Mouse (Mus musculus) limb, embryonic 14.5 days (tissue): ENCODE measurements around the gene Fkbp8. TPM values are rescaled to one million over a fixed set of nuclear protein-coding genes. Genes with fewer than 3 reads are reported as not detected.
A peak's percentile ranks its signal among the peaks of the same experiment; 100 is the strongest.

Experiments
- ATAC-seq: fragments of 200-750 bp; cut with Nextera tagmentation; 2 replicates; pipeline ENCODE4 v1.8.0; 2017; ENCODE audit warnings: low read depth, moderate number of reproducible peaks, moderate TSS enrichment; ENCODE audit not compliant: low FRiP score
- DNase-seq: peaks from one replicate; pipeline ENCODE4 v3.0.0-alpha.2; 2015; ENCODE audit warnings: low spot score
- H3K27ac ChIP-seq: fragments of 300-500 bp; sonication (generic); replicated peaks from 2 replicates; pipeline ENCODE4 v1.5.1; 2014; ENCODE audit warnings: low read depth, mild to moderate bottlenecking, low read length, moderate library complexity, mixed read lengths
- H3K27me3 ChIP-seq: fragments of 300-500 bp; sonication (generic); 2 replicates; pipeline ENCODE4 v1.6.1; 2014; ENCODE audit warnings: low read length, mixed read lengths; ENCODE audit not compliant: control insufficient read depth, insufficient read depth
- H3K36me3 ChIP-seq: fragments of 300-500 bp; sonication (generic); 2 replicates; pipeline ENCODE4 v1.6.1; 2014; ENCODE audit warnings: mild to moderate bottlenecking, low read length, moderate library complexity, mixed read lengths; ENCODE audit not compliant: control insufficient read depth, insufficient read depth
- H3K4me1 ChIP-seq: fragments of 300-500 bp; sonication (generic); 2 replicates; pipeline ENCODE4 v1.6.1; 2014; ENCODE audit warnings: antibody characterized with exemption, low read length, mixed read lengths; ENCODE audit not compliant: control insufficient read depth, insufficient read depth
- H3K4me2 ChIP-seq: fragments of 300-500 bp; sonication (generic); replicated peaks from 2 replicates; pipeline ENCODE4 v1.6.1; 2014; ENCODE audit warnings: low read depth, mild to moderate bottlenecking, low read length, moderate library complexity; ENCODE audit not compliant: severe bottlenecking
- H3K4me3 ChIP-seq: fragments of 300-500 bp; sonication (generic); replicated peaks from 2 replicates; pipeline ENCODE4 v1.5.1; 2014; ENCODE audit warnings: low read length
- H3K9ac ChIP-seq: fragments of 300-500 bp; sonication (generic); 2 replicates; pipeline ENCODE4 v1.6.1; 2014; ENCODE audit warnings: mild to moderate bottlenecking, low read depth, low read length, moderate library complexity; ENCODE audit not compliant: severe bottlenecking
- H3K9me3 ChIP-seq: fragments of 300-500 bp; sonication (generic); 2 replicates; pipeline ENCODE4 v1.6.1; 2016; ENCODE audit warnings: low read length; ENCODE audit not compliant: control insufficient read depth
- POLR2A ChIP-seq: fragments of 200-500 bp; IDR thresholded peaks from 2 replicates; pipeline ENCODE4 v1.8.0; 2012; ENCODE audit warnings: inconsistent platforms, mild to moderate bottlenecking, moderate library complexity, borderline replicate concordance; ENCODE audit not compliant: insufficient read depth, insufficient read length; ENCODE audit errors: extremely low read depth
- WGBS: fragments of 180-500 bp; shearing (Covaris S2); extraction: QIAGEN DNeasy Blood & Tissue Kit; methylation state at CpG from one replicate; pipeline ENCODE4 v1.1.7; 2014; 5-methylcytosine and 5-hydroxymethylcytosine counted together
- polyA plus RNA-seq, 2 experiments: library from polyadenylated mRNA; depleted of rRNA in 1 of 2; stranded (reverse) in 1 of 2; unstranded in 1 of 2; fragments of >200 nt; fragmentation: Nextera tagmentation in 1 of 2; extraction: Ambion mirVana in 1 of 2; gene quantifications; 2 replicates each; pipeline versions ENCODE4 v1.2.1 to v1.2.3; 2012 to 2014

The Fkbp8 gene
- polyA plus RNA-seq, 2 experiments: 219 to 363 TPM

DNA sequence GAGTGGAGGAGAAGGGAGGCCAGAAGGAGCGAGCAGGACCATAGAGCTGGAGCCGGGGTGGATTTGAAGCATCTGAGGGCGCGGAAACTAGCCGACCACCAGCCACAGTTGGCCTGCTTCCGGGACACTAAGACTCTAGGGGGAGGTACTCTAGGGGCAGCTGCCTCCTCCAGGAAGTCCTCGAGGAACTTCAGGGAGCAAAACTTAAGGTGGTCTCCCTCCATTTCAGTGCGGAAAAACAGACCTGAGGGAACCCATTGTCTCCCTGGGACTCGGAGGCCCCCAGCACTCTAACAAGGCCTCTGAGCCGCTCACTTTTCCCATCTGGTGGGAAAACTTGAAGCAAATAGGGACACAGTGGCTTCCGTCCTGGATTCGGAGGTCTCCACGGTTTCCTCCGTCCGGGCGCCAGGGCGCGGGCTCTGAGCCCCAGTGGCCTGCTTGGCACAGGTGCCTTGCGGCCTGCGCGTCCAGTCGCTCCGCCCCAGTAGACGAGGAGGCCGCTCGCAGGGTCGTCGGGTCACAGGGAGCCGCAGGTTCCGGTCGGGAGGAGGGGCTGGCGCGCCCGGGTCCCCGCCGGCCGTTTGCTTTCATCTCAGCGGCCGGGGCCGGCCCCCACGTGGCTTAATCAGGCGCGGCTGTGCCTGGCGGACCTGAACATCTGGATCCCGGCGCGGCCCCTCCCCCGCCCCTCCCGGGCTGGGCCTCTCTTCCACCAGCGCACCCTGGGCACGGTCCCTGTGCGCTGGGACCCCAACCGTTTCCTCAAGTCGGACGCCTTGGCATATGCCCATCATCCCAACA lies 39.3 kb upstream of the Fkbp8 start:
- TF ChIP-seq POLR2A: no peak
- no peak for DNase-seq
- no peaks in the 10 kb centered on the region for H3K36me3 ChIP-seq
- peaks cover 53% of the 10 kb centered on the region for H3K4me1 ChIP-seq
- peak overlapping the region; percentile 36 for H3K9ac ChIP-seq
- peaks cover 50% of the 10 kb centered on the region for H3K27me3 ChIP-seq
- peak overlapping the region; percentile 68 for H3K4me2 ChIP-seq
- ATAC-seq: no peak
- peak overlapping the region; percentile 28 for H3K4me3 ChIP-seq
- H3K27ac ChIP-seq: no peak overlapping the region
- 5% methylated on average over 45 of the region's 55 CpGs for WGBS
- no peaks in the 10 kb centered on the region for H3K9me3 ChIP-seq

DNA sequence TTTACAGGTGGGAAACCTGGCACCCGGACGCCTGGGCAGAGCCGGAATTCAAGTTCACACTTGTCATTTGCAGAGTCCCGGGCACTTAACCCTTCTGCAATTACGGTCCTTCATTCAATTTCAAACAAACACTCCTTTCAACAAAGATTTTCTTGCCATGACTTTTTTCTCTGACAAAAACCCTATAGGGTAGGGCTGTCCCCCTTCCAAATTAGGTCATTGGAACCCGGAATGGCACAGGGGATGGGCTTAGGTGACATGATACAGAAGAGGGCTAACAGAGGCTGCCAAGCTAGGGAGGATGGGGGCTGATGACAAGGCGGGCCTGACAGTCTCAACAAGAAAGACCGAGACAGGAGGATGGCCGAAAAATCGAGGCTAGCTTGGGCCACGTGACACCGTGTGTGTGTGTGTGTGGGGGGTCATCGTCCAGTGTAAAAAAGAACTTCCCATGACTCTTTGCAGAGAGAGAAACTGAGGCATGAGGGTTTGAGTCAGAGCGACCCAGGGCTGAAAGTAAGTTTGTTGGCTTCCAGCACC lies 38.5 kb upstream of the Fkbp8 start:
- TF ChIP-seq POLR2A: no peak
- Histone ChIP-seq H3K4me2 (peak overlapping the region; percentile 68), H3K4me1 (peaks cover 61% of the 10 kb centered on the region), H3K4me3 (peak overlapping the region; percentile 32), H3K9ac (peak overlapping the region; percentile 45), H3K36me3 (no peaks in the 10 kb centered on the region), H3K27me3 (peaks cover 58% of the 10 kb centered on the region), H3K9me3 (no peaks in the 10 kb centered on the region), H3K27ac (no peak overlapping the region)
- no peak for ATAC-seq
- 5% methylated on average over 14 of the region's 14 CpGs for WGBS
- DNase-seq: no peak

DNA sequence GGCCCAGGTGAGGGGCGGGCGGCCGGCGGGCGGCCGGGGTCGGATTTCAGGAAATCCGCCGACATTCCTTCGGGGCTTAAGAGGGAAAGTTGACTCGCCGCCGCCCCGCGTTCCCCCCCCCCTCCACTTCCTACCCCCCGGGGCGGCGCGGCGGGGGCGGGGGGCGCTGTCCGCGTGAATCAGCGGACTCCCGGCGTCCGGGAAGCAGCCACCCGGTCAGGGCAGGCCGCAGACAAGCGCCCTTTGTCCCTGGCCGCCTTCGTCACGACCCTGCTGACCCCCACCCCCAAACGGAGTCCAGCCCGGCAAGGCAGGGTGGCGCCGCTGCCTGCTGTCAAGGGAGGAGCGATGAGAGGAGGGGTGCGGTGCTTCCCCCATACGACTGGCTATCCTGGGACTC lies 37.9 kb upstream of the Fkbp8 start:
- H3K9me3 ChIP-seq: no peaks in the 10 kb centered on the region
- peak overlapping the region; percentile 68 for H3K4me2 ChIP-seq
- H3K36me3 ChIP-seq: no peaks in the 10 kb centered on the region
- no peak for DNase-seq
- no peak for ATAC-seq
- TF ChIP-seq POLR2A: no peak
- peak overlapping the region; percentile 45 for H3K9ac ChIP-seq
- H3K27ac ChIP-seq: no peak overlapping the region
- peaks cover 63% of the 10 kb centered on the region for H3K27me3 ChIP-seq
- peak overlapping the region; percentile 32 for H3K4me3 ChIP-seq
- under 1% methylated on average over 17 of the region's 41 CpGs for WGBS
- peaks cover 67% of the 10 kb centered on the region for H3K4me1 ChIP-seq

DNA sequence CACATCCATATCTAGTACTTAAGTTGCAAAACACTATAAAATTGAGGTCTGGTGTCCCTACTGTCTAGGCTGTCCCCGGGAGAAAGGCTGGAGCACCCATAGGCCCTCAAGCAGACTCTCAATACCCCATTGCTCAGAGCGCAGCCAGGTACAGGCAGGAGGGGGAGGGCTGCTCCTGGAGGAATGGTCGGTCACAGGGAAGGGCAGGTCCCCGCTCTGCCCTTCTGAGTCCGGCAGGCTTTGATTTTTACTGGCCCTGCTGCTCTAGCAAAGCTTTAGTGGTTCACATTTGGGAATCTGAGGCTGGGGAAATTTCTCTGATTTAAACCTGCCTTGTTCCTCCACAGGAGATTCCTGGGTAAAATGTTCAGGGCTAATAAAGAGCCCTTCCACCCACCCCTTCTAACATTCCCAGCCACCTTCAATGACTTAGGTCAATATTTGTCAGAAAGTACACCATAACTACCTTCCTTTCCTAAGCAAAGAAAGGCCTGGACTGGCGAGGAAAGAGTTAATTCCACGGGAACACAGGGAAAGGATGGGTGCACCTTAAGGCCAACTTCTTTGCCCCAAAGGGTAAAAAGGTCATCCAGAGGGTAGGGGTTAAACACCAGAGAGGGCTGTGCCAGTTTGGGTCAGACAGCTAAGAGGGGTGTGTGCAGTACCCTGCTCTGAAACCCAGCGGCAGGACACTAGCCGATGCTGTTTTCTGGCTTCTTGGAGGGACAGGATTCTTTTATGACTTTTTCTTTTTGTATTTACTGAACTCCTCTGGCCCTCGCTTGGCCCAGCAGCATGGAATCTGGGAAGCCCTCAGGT lies 37.3 kb upstream of the Fkbp8 start:
- DNase-seq: no peak
- ATAC-seq: no peak
- peak overlapping the region; percentile 10; the same call in 1 of the 2 replicates for H3K27ac ChIP-seq
- H3K9ac ChIP-seq: no peak overlapping the region
- no peaks in the 10 kb centered on the region for H3K36me3 ChIP-seq
- peak overlapping the region; percentile 91; the same call in 1 of the 2 replicates for H3K4me2 ChIP-seq
- TF ChIP-seq POLR2A: no peak
- H3K27me3 ChIP-seq: peaks cover 70% of the 10 kb centered on the region
- no peaks in the 10 kb centered on the region for H3K9me3 ChIP-seq
- H3K4me3 ChIP-seq: peak overlapping the region; percentile 32
- peaks cover 74% of the 10 kb centered on the region for H3K4me1 ChIP-seq
- WGBS: 15% methylated on average over 10 of the region's 10 CpGs

DNA sequence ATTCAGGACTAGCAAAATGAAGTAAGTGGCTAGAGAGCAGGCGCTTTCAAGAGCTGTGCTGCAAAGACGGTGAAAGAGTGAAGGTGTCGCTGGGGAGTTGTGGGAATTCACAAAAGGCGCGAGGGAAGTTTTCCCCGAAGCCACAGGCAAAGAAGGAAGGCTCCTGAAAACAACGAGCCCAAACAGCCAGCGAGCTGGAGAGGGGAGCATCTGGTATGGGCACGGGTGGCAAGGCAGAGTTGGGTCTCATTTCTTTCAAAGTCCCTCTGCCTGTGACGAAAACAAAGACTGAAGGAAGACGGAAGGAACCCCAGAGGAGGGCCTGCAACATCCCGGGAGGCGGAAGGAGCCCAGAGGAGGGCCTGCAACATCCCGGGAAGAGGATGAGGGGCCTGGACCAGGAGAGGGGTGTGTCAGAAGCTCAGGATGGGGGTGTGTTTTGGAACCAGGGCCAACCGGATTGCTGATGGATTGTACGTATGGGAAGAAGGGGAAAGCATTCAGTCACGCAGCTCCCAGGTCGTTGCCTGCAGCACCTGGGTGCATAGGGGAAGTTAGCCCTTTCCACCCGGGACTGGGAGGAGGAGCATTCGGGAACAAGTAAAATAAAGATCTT lies 36.5 kb upstream of the Fkbp8 start:
- ATAC-seq: no peak
- Histone ChIP-seq H3K27ac (peak overlapping the region; percentile 10; the same call in 1 of the 2 replicates), H3K36me3 (no peaks in the 10 kb centered on the region), H3K4me2 (peak overlapping the region; percentile 91), H3K9ac (no peak overlapping the region), H3K27me3 (peaks cover 73% of the 10 kb centered on the region), H3K4me3 (0 out of 2 replicates have a peak overlapping the region, but pooled peaks have one; percentile 1), H3K9me3 (no peaks in the 10 kb centered on the region), H3K4me1 (peaks cover 81% of the 10 kb centered on the region)
- WGBS: 2% methylated on average over 20 of the region's 20 CpGs
- no peak for TF ChIP-seq POLR2A
- no peak for DNase-seq
